In the genomic region with DNA sequence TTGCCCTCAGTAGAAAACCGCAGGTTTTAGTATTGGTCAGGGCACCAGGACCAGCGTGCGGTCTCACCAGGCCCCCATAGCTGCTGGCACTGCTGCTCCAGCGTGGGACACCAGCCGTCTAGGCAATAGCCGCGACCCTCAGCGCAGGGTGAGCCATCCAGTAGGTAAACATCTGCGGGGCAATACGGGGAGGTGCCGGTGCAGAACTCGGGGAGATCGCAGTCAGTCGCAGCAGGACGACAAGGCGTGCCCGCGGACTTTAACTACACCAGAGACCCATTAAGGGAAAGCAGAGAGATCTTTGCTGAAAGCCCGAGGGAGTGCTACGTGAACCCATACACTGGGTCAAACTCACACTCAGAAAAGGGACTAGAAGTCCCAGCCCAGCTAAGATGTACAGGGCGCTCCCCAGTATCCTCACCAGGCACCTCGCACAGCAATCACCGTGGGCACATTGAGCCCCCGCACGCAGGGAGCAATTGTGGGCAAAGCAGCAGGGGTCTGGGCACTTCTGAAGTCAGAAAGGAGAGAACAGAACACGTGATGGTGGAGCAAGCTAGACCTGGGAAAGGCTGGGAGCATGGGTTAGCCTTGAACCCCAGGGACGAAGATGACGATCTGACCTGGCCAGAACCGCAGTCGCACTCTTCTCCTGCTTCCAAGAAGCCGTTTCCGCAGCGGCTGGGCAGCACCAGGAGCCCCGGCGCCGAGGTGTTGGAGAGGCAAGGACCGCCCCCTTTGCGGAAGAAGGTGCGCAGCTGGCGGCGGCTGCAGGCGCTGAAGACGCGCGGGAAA, we compare ENCODE assay signal across 8 mouse cellular contexts. TPM values are rescaled to one million over a fixed set of nuclear protein-coding genes. Genes with fewer than 3 reads are reported as not detected.
A peak's percentile ranks its signal among the peaks of the same experiment; 100 is the strongest.
DNase-seq lines count a peak whose midpoint lies in the region; ATAC-seq and TF ChIP-seq lines count a peak whose summit lies in the region.

No protein-coding gene starts in this region.

- H3K4me2 ChIP-seq in heart, embryonic 12.5 days, result peak overlapping the region; percentile 65
- H3K4me2 ChIP-seq in hindbrain, embryonic 15.5 days, result peak overlapping the region; percentile 62

- ATAC-seq in heart, embryonic 12.5 days (ENCODE audit: insufficient number of reproducible peaks, low FRiP score), result no peak
- ATAC-seq in hindbrain, embryonic 15.5 days (ENCODE audit: low FRiP score, low read depth), result no peak

- no peaks in the 10 kb centered on the region for H3K36me3 ChIP-seq in heart, embryonic 12.5 days
- H3K36me3 ChIP-seq in hindbrain, embryonic 15.5 days, result no peaks in the 10 kb centered on the region

- intact Hi-C loops in heart, postnatal 25 days (cut with DNase I), result loop anchor here (5.0 kb wide), 1 partner anchor 113 kb away; no protein-coding TSS in a partner anchor

- 1% methylated on average over 45 of the region's 45 CpGs for WGBS in heart, embryonic 12.5 days
- 2% methylated on average over 45 of the region's 45 CpGs for WGBS in hindbrain, embryonic 15.5 days

- H3K4me1 ChIP-seq in heart, embryonic 12.5 days (replicated peaks), result peaks cover 34% of the 10 kb centered on the region
- H3K4me1 ChIP-seq in brown adipose tissue, adult 24 weeks (ENCODE audit: control insufficient read depth, insufficient read depth, insufficient read length, low read length), result peaks cover 3% of the 10 kb centered on the region
- H3K4me1 ChIP-seq in hindbrain, embryonic 15.5 days (replicated peaks), result peaks cover 29% of the 10 kb centered on the region

- peaks cover 72% of the 10 kb centered on the region for H3K27me3 ChIP-seq in heart, embryonic 12.5 days (replicated peaks)
- H3K27me3 ChIP-seq in hindbrain, embryonic 15.5 days, result peaks cover 48% of the 10 kb centered on the region

- no peak for DNase-seq in heart, postnatal 25 days (ENCODE audit: low spot score)
- DNase-seq in neural tube, embryonic 10.5 days (ENCODE audit: extremely low spot score, low spot score), result peak; percentile 57
- DNase-seq in urinary bladder, postnatal 25 days (ENCODE audit: low spot score), result no peak
- no peak for DNase-seq in layer of hippocampus, adult 2 months (ENCODE audit: low spot score in 2 of 2)
- DNase-seq in ovary, adult 18-20 months (ENCODE audit: low spot score), result no peak

- H3K27ac ChIP-seq in heart, embryonic 12.5 days (ENCODE audit: poor library complexity, severe bottlenecking), result no peak overlapping the region
- no peak overlapping the region for H3K27ac ChIP-seq in brown adipose tissue, adult 24 weeks (replicated peaks; ENCODE audit: low read depth, low read length)
- no peak overlapping the region for H3K27ac ChIP-seq in hindbrain, embryonic 15.5 days (replicated peaks)
- no peak overlapping the region for H3K27ac ChIP-seq in layer of hippocampus, adult 2 months

- no peak for TF ChIP-seq CTCF in layer of hippocampus, adult 2 months (conservative IDR thresholded peaks at IDR 0.05)

- no peaks in the 10 kb centered on the region for H3K9me3 ChIP-seq in heart, embryonic 12.5 days (replicated peaks)
- H3K9me3 ChIP-seq in hindbrain, embryonic 15.5 days, result no peaks in the 10 kb centered on the region

- peak overlapping the region; percentile 21; the same call in 1 of the 2 replicates for H3K9ac ChIP-seq in heart, embryonic 12.5 days
- peak overlapping the region; percentile 29; the same call in 1 of the 2 replicates for H3K9ac ChIP-seq in hindbrain, embryonic 15.5 days

- H3K4me3 ChIP-seq in heart, embryonic 12.5 days, result peak overlapping the region; percentile 38
- peak overlapping the region; percentile 10 for H3K4me3 ChIP-seq in brown adipose tissue, adult 24 weeks (ENCODE audit: insufficient read depth, low read depth, low read length)
- H3K4me3 ChIP-seq in hindbrain, embryonic 15.5 days, result peak overlapping the region; percentile 34
- no peak overlapping the region for H3K4me3 ChIP-seq in layer of hippocampus, adult 2 months

RNA-seq across cellular contexts. Expression of gene Adam33, which starts 9.6 kb away (rescaled TPM):
- polyA plus RNA-seq in heart, embryonic 12.5 days (2016; fragmentation: Nextera tagmentation; extraction: Ambion mirVana), result 9.8 and 12.0 TPM in 2 replicates
- 1 to 10 TPM in 1 of 2 experiments, under 1 TPM in 1; 0.99 to 2.3 TPM for total RNA-seq in heart, postnatal 25 days (2021)
- polyA plus RNA-seq in brown adipose tissue, adult 24 weeks (2012; ENCODE audit: insufficient read depth, insufficient read length, missing spikeins), result 1.3 and 2.3 TPM in 2 replicates
- 1.0 and 2.3 TPM in 2 replicates for polyA plus RNA-seq in hindbrain, embryonic 15.5 days (2015; fragmentation: Nextera tagmentation; extraction: Ambion mirVana)
- total RNA-seq in layer of hippocampus, adult 2 months (2021), result under 1 TPM; 0.59 to 0.76 TPM

RNA-seq across cellular contexts. Expression of gene Gfra4, which starts 11.2 kb away (rescaled TPM):
- 3.3 and 3.8 TPM in 2 replicates for polyA plus RNA-seq in heart, embryonic 12.5 days (2016; fragmentation: Nextera tagmentation; extraction: Ambion mirVana)
- 1 to 10 TPM; 6.6 to 7.0 TPM for total RNA-seq in heart, postnatal 25 days (2021)
- 9.6 and 10.9 TPM in 2 replicates for polyA plus RNA-seq in brown adipose tissue, adult 24 weeks (2012; ENCODE audit: insufficient read depth, insufficient read length, missing spikeins)
- 45.0 and 52.9 TPM in 2 replicates for polyA plus RNA-seq in hindbrain, embryonic 15.5 days (2015; fragmentation: Nextera tagmentation; extraction: Ambion mirVana)
- total RNA-seq in layer of hippocampus, adult 2 months (2021), result 10 to 100 TPM; 62.8 to 64.0 TPM

RNA-seq across cellular contexts. Expression of gene Siglec1, which starts 32.5 kb away (rescaled TPM):
- polyA plus RNA-seq in heart, embryonic 12.5 days (2016; fragmentation: Nextera tagmentation; extraction: Ambion mirVana), result 0.08 and 0.14 TPM in 2 replicates
- 1 to 10 TPM; 1.6 to 2.2 TPM for total RNA-seq in heart, postnatal 25 days (2021)
- 1.0 and 1.2 TPM in 2 replicates for polyA plus RNA-seq in brown adipose tissue, adult 24 weeks (2012; ENCODE audit: insufficient read depth, insufficient read length, missing spikeins)
- 0.22 and 0.63 TPM in 2 replicates for polyA plus RNA-seq in hindbrain, embryonic 15.5 days (2015; fragmentation: Nextera tagmentation; extraction: Ambion mirVana)
- under 1 TPM; 0.20 to 0.46 TPM for total RNA-seq in layer of hippocampus, adult 2 months (2021)
